Mouse (Mus musculus): Measurements from ENCODE around the gene Map3k7.
"Not testable (repeated sequence)": the region's sequence is repeated elsewhere in the genome, so short reads cannot be mapped to it uniquely, and the experiment has no call there.

The Map3k7 gene

GRCm38 (mm10) chr4:31993386-31993785 is 29.5 kb downstream of the Map3k7 start:
- no peak for DNase-seq (ENCODE audit: low read depth, low spot score)

GRCm38 (mm10) chr4:31993865-31994264 is 30.0 kb downstream of the Map3k7 start:
- DNase-seq (ENCODE audit: low read depth, low spot score) = no peak

- no peak for DNase-seq (ENCODE audit: low read depth, low spot score)
Measured at GRCm38 (mm10) chr4:32001498-32001897, 37.6 kb downstream of the Map3k7 start.

DNA sequence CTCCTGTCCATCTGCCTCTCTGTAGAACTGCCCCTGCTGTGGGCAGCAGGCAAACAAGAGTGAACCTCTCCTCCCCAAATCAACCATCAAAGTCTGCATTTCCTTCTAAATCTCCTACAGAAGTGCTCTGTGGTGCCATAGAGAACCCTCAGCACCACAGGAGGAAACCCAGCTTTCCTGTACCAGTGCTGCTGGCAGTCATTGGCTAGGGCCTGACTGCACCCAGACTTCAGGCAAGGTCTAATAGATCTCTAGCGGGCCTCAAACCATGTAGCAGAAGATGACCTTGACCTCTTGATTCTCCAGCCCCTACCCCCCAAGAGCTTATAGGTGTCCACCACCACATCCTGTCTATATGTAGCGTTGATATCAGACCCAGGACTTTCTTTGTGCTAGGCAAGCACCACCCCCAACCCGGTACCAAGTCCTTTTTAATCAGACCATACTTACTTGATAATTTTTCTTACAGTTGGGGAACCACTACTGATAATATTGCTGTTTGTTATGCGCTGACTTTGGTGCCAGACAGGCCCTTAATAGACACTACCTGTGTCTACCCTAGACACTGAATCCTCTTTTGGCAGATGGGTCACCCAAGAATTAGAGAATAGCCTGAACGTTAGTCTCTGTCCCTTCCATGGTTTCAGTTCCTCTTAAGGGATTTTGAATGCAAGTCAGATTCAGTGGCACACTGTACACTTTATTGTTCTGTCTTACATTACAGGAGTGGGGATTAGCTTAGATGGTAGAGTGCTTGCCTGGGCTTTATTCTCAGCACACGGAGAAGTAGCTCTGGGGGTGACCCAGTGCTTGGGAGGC is 41.1 kb downstream of the Map3k7 start:
- no peak for DNase-seq (ENCODE audit: low read depth, low spot score)

- no peak for DNase-seq (ENCODE audit: low read depth, low spot score)
Measured at GRCm38 (mm10) chr4:32007174-32007573, 43.3 kb downstream of the Map3k7 start.

DNA sequence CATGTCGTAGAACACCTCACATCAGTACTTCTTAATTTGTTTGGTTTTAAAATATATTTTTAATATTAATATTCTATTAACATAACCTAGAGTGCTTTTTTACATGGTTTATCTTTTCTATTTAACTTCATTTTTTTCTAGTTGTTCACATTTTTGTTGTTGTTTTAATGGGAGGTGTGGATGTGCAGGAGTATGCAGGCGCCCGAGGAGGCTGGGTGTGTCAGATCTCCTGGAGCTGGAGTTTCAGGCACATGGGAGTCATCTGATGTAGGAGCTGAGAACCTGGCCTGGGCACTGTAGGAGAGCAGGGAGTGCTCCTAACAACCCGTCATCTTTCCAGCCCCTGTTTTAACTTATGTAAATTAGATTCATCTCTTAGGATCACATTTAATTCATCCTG is 44.2 kb downstream of the Map3k7 start:
- no peak for DNase-seq (ENCODE audit: low read depth, low spot score)

DNA sequence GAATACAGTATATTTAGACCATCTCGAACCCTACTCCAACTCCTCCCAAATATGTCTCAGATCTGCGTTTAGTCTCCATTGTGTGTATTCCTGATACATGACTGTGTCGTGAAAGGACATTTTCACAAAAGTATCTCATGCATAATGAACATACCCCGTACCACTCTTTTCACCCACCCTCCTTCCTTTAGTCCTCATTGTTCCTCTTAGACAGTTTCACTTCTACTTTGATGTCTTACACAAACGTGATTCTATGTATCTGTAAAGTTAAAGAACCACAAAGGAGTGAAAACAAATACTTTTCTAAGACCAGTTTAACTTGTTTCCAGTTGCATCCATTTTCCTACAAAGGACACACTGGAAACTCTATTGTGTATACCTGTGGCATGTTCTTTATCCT is 46.9 kb downstream of the Map3k7 start:
- DNase-seq (ENCODE audit: low read depth, low spot score) = no peak

- DNase-seq (ENCODE audit: low read depth, low spot score) = no peak
Measured at GRCm38 (mm10) chr4:32011218-32011973, 47.5 kb downstream of the Map3k7 start.

- DNase-seq (ENCODE audit: low read depth, low spot score) = no peak
Measured at GRCm38 (mm10) chr4:32021131-32021530, 57.2 kb downstream of the Map3k7 start.

DNA sequence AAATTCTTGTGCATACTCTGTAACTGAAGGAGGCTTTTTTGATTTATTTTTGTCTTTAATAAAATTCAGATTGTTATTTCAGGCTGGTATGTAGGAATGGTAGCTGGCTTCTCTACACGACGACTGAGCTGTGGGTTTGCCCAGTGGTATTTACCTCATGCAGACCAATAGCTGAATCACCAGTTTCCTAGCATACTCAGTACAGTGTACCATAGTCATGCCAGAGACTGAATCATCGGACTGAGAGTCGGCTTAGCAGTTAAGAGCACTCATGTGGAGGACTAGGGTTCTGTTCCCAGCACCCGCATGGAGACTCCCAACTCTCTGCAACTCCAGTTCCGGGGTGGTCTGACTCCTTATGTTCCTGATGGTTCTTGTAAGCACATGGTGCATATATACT is 58.4 kb downstream of the Map3k7 start:
- no peak for DNase-seq (ENCODE audit: low read depth, low spot score)

- DNase-seq (ENCODE audit: low read depth, low spot score) = not testable (repeated sequence)
Measured at GRCm38 (mm10) chr4:32024170-32024569, 60.3 kb downstream of the Map3k7 start.

- DNase-seq (ENCODE audit: low read depth, low spot score) = no peak
Measured at GRCm38 (mm10) chr4:32025105-32025504, 61.2 kb downstream of the Map3k7 start.

DNA sequence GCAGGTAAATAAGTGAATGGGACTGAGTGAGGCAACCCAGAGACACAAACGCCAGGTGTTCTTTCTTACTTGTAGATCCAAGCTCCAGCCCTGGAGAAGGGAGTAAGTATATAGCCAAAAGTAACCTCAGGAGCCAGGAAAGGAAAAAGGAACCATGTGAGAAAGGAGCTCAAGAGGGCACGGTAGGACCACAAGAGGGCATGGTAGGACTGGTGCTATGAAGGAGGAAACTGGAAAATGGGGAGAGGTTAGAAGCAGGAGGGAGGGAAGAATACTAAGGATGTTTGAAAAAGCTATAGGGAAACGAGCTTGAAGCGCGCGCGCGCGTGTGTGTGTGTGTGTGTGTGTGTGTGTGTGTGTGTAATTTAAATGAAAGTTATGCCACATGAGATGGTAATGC is 63.2 kb downstream of the Map3k7 start:
- DNase-seq (ENCODE audit: low read depth, low spot score) = no peak

DNA sequence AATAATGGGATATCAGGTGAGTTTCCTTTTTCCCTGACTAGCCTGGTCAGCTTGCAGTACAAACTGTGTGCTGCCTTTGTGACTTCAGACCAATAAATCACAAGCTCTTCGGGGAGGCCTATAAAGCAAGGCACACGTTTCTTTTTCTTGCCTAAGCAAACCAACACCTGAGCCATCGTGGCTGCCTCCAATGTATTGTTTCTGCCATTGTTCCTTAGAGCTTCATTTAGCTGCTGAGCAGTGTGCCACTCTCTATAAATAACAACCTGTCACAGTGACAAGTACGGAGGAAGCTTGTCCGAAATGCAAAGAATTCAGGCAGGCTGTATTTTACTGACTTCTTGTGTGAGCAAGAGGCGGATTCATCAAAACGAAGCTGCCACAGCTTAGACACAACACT is 73.4 kb downstream of the Map3k7 start:
- DNase-seq (ENCODE audit: low read depth, low spot score) = no peak

- peak; percentile 52 for DNase-seq (ENCODE audit: low read depth, low spot score)
Measured at GRCm38 (mm10) chr4:32041741-32042452, 78.0 kb downstream of the Map3k7 start.

GRCm38 (mm10) chr4:32045234-32045633 is 81.3 kb downstream of the Map3k7 start:
- no peak for DNase-seq (ENCODE audit: low read depth, low spot score)

GRCm38 (mm10) chr4:32049824-32050223 is 85.9 kb downstream of the Map3k7 start:
- DNase-seq (ENCODE audit: low read depth, low spot score) = no peak

- no peak for DNase-seq (ENCODE audit: low read depth, low spot score)
Measured at GRCm38 (mm10) chr4:32053171-32053570, 89.3 kb downstream of the Map3k7 start.

GRCm38 (mm10) chr4:32055151-32056052 is 91.5 kb downstream of the Map3k7 start:
- DNase-seq (ENCODE audit: low read depth, low spot score) = peak; percentile 64

DNA sequence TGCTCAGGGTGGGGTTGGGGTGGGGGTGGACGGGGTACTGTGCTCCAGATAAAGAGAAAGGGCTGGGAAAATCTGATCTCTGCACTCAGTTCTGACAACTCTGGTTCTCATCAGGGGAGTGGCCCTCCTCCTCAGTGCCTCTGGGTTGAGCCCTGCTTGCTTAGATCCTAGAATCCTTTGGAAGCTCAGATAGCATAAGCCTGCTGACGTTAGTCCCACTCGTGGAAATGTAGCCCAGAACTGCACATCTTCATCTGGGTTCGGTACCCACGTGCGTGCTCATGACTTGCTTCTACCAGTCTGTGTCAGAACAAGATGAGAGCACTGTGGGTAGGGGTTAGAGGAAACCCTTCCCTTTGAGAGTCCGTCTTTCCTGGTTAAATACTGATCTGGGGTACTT is 92.5 kb downstream of the Map3k7 start:
- DNase-seq (ENCODE audit: low read depth, low spot score) = no peak

- no peak for DNase-seq (ENCODE audit: low read depth, low spot score)
Measured at GRCm38 (mm10) chr4:32057102-32057501, 93.2 kb downstream of the Map3k7 start.

Data from brain, embryonic 18.5 days (tissue).